Mouse (Mus musculus) left cerebral cortex, postnatal 36 days (tissue): ENCODE measurements around the gene Garem2. TPM values are rescaled to one million over a fixed set of nuclear protein-coding genes. Genes with fewer than 3 reads are reported as not detected.

Experiments used
- DNase-seq, 2 experiments: peaks; one replicate each; pipeline ENCODE4 v3.0.0; 2021 to 2022; ENCODE audit warnings: low spot score in 2 of 2, mixed read lengths in 1 of 2
- intact Hi-C: fragments of 180-260 bp; cut with DNase I; formaldehyde crosslinking; loops from one replicate; pipeline ENCODE4 v1.15.1; 2025
- total RNA-seq, 2 experiments: library from RNA; stranded (reverse); gene quantifications; 2 replicates each; pipeline ENCODE4 v1.2.3; 2021

The Garem2 gene
- total RNA-seq, 2 experiments from 2014 or later, result 12.0 to 13.0 TPM

DNA sequence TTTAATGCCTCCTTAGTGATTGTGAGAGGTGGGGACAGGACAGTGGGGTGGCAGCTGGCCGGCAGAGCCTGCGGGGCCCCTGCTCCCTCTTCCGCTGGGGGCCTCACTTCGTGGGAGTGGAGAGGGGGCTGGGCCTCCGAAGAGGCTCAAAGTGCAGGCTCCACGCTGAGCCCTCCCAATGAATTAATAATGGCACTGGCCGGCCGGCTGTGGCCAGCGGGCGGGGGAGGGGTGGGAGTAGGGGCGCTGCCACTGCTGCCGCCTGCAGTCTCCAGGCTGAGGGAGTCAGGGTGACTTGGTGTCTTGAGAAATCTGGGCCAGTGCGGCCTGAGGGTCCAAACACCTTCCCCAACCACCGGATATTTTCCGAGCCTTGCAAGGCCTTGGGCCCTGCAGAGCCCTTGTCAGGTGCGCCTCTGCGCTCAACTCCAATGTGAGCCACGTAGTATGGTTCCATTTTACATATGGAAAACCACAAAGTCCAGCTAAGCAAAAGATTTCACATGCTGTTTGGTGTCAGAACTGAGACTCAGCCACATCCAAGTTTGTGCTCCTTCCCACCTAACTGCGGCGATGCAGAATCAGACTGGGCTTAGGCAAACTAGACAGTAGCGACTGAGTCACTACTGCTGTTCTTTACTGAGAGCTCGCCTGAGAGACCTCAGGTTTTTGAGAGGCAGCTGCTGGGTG, 5.6 kb downstream of the Garem2 start:
- DNase-seq, result no peak
- intact Hi-C loops, result loop anchor here (10.0 kb wide), 1 partner anchor 286 kb away; no protein-coding TSS in a partner anchor

DNA sequence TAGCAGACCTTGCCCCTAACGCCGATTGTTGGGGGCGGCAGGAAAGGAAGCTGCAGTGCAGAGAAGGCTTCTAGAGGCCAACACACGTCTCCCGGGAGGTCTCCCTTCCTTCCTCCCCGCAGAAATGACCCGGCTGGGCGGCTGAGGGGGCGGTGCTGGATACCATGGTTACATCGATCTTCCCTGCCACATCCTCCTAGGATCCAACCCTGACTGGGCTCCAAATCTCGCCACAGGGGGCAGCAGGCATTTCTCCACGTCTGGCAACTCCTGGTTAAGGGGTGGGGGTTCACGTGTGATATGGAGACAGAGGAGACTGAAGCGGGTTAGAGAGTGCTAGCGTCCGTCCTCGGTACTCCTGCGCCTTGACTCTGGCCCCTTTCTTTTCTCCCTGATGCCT, 6.2 kb downstream of the Garem2 start:
- no peak for DNase-seq
- intact Hi-C loops, result loop anchor here (10.0 kb wide), 1 partner anchor 286 kb away; no protein-coding TSS in a partner anchor

DNA sequence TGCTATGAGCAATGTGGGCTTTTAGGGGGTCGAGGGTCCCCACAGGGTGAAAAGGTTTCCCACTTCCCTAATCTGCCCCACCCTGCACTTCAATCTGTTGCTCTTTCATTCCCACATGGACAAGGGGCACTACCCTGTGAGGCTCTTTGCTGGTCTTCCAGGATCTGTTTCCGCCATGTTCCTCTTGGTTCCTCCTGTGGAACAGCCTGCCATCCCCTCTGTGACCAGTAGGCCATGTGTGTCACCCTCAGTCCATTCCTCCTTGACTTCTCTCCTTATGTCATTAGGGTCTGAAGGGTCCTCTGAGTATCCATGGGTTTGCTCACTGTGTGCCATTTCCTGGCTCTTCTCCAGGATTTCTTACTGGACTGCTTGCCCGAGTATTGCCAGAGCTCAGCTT, 6.8 kb downstream of the Garem2 start:
- DNase-seq, result no peak
- intact Hi-C loops, result loop anchor here (10.0 kb wide), 1 partner anchor 287 kb away; no protein-coding TSS in a partner anchor

DNA sequence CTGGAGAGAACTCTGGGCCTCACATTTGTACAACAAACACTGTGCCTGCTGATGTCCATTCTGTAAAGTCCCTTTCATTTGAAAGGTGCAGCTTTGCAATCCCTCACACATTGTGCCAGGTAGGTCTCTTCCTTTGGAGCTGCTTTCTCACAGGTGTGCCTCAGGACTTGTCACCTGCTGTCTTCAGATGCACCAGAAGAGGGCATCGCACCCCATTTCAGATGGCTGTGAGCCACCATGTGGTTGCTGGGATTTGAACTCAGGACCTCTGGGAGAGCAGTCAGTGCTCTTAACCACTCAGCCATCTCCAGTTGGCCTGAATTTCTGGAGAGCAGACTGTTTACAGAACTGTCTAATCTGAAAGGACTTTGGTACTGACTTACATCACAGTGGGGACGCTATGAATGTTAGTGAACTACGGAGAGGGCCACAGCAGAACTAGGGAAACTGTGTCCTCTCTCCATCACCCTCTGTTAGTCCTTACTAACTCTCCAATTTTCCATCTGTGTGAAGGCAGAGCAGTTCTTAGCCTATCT, 7.6 kb downstream of the Garem2 start:
- no peak for DNase-seq
- intact Hi-C loops, result loop anchor here (10.0 kb wide), 1 partner anchor 288 kb away; no protein-coding TSS in a partner anchor

DNA sequence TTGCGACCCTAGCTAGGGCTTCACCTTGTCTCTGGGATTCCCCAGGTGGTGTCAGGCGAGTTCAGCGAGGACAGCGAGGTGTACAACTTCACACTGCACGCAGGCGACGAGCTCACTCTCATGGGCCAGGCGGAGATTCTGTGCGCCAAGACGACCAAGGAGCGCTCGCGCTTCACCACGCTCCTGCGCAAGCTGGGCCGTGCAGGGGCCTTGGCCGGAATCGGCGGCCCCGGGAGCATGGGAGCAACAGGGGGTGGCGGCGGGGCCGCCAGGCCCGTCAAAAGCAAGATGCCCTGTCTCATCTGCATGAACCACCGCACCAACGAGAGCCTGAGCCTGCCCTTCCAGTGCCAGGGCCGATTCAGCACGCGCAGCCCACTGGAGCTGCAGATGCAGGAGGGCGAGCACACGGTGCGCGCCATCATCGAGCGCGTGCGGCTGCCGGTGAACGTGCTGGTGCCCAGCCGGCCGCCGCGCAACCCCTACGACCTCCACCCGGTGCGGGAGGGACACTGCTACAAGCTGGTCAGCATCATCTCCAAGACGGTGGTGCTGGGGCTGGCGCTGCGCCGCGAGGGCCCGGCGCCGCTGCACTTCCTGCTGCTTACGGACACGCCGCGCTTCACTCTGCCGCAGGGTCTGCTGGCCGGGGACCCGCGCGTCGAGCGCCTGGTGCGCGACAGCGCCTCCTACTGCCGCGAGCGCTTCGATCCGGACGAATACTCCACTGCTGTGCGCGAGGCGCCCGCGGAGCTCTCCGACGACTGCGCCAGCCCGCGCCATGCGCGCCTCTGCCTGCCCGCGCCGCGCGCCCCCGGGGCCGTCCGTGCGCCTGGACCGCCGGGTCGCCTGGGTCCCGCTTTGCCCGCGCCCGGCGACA, 9.2 kb downstream of the Garem2 start:
- peak; percentile 58 to 61 for DNase-seq
- intact Hi-C loops, result loop anchor here (10.0 kb wide), 1 partner anchor 289 kb away; no protein-coding TSS in a partner anchor

DNA sequence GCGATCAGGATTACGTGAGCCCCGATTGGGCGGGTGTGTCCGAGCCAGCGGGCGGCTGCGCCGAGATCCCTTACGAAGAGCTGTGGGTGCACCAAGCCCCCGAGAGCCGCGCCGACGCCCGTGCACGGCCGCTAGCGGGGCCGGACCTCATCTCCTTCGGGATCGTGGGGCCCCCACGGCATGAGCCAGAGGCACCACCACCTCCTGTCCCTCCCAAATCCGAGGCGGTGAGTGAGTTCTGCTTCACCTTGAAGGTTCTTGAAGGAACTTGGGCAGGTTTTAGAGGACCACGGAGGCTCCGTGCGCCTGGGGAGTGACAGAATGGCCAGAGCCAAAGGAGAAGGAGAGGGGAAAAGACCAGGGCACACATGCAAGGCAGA, 9.8 kb downstream of the Garem2 start:
- DNase-seq, result peak in 1 of 2 experiments; percentile 34
- intact Hi-C loops, result loop anchor here (10.0 kb wide), 1 partner anchor 290 kb away; no protein-coding TSS in a partner anchor

DNA sequence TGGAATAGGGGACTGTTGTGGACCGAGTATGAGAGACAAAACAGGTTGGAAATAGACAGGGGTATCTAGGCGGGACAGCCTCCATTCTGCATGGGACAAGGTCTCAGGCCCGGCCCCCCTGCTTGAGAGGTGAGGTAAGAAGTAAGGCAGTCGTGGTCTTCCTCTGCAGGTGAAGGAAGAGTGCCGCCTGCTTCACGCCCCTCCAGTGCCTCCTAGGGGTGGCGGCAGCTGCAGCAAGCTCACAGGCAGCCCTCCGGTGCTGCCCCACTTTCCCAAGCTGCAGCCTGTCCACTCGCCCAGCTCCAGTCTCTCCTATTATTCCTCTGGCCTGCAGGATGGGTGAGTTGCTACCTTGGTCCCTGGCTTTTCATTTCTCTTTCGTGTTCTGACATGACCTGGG, 10.8 kb downstream of the Garem2 start:
- DNase-seq, result no peak
- intact Hi-C loops, result loop anchor here (10.0 kb wide), 1 partner anchor 291 kb away; no protein-coding TSS in a partner anchor

DNA sequence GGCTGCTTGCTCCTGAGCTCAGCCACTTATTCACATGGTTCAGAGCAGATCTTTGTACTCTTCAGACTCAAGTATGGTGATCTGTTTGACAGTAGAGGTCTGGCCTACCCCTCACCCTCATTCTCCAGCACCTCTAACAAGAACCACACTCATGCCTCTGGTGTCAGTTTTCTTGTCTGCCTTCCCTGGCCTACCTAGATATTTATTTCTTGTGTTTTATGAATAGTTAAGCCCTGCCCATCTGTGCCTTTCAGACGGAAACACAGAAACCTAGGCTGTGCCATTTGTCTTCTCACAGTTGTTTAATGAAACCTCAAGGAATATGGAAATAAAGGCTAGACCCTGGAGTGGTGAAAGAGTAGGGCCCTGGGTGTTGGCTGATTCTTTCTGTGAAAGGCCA, 13.1 kb downstream of the Garem2 start:
- intact Hi-C loops, result loop anchor here (10.0 kb wide), 1 partner anchor 293 kb away; no protein-coding TSS in a partner anchor
- DNase-seq, result no peak

DNA sequence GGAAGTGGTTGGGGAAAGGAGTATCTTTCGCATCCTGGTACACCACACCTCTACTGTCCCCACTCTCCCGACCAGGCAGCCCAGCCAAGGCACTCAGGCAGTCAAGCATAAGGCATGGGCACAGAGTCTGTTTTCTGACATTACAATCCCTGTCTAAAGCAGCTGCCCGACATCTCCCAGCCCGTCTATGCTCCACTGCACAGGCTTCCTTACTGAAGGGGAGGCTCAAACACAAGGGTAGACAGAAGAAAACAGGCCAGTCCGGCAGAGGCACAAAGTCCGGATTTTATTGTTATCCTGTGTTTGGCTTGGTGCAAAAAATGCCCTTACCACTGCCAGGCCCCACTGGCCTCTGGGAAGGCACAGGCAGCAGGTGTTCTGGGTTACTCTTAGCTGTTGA, 14.2 kb downstream of the Garem2 start:
- DNase-seq, result no peak
- intact Hi-C loops, result loop anchor here (10.0 kb wide), 1 partner anchor 294 kb away; no protein-coding TSS in a partner anchor

DNA sequence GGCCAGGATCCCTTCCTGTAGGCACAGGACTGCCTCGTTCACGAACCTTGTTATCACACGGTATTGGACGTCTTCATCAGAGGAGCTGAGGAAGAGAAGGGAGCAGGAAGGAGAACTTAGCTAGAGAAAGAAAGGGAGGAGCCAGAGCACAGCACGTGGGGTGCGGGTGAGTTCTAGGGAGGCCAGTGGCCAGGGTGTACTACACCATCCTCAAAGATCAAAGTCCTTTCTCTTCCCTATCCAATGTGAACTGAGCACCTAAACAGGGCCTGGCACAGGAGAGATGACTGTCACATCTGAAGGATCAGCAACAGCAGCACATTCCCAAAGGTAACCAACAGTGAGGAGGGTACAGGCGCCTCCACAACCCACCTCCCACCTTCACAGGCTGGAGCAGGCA, 15.1 kb downstream of the Garem2 start:
- intact Hi-C loops, result no loop called here
- DNase-seq, result no peak

DNA sequence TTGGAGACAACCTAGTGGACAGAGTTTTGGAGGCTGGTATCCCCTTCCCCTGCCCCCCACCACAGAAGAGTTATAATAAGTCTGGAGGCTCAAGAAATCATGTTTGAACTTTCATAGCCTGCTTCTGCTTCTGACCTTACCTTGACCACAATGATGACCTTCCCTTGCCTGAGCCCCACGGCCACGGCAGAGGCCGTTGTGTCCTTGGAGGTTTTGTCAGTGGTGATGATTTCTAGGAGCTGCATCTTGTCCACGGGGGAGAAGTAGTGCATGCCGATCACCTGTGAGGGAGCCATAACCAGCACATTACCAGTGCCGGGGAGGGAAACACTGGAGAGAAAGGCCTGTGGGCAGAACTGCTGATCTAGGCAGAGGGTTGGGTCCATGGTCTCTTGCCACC, 17.5 kb downstream of the Garem2 start:
- intact Hi-C loops, result no loop called here
- DNase-seq, result no peak

DNA sequence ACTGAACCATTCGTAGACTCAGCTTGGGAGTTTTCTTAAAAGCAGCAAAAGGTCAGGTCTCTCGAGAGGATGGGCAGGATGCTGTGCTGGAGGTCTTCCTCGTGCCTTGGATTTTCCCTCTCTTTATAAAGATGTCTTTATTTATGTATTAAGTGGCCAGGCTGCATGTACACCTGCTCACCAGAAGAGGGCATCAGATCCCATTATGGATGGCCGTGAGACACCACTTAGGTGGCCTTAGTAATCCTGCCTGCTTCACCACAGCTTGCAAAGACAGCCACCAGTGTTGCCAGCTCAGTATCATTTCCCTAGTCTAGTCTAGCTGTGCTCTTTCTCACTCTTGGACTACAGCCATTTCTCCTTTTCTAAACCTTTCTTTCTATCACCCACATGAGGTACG, 20.6 kb downstream of the Garem2 start:
- DNase-seq, result no peak
- intact Hi-C loops, result no loop called here

DNA sequence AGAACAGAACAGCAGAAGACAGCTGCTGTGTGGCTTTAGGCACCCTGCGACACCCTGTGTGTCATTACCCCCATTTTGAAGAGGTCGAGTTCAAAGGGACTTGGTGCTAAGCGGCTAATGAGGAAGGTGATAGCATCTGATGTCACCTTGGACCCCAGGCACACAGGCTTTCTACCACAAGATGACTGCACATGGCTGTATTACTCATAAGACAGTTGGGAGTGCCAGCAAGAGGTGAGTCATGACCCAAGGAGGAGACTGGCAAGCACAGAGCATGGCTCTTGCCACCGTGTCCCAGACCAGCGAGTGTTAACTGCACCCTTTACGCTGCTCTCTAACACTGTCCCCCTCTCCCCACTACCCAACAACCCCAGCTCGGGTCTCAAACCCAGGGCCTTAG, 21.8 kb downstream of the Garem2 start:
- no peak for DNase-seq
- intact Hi-C loops, result no loop called here

DNA sequence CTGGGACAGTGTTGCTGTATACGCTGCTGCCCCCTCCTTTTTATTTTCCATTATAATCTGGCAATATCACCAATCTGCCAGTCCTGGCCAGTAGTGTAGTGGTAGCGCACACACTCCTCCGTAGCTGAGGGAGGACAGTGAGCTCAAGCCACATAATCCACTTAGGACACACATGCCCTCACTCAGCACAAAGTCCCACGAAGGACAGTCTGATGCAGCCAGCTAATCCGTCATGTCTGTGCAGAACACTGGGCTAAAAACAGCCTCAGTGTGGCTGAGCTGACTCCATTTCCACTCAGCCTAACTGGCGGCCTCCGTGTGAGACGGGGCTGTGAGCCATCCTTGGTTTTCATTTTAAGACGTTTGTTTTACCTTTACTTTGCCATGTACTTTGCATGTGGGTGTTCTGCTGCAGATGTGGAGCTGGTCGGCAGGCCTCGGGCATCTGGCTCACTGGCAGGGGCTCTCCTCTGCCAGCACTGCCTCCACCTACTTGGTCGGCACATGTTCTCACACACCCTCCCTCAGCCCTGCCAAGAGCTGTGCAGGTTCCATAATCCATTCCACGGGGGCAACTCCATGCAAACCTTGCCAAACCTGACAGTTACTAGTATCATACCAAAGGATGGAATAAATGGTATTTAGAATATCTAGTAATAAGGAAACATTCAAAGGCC, 23.1 kb downstream of the Garem2 start:
- DNase-seq, result peak in 1 of 2 experiments; percentile 20
- intact Hi-C loops, result no loop called here

DNA sequence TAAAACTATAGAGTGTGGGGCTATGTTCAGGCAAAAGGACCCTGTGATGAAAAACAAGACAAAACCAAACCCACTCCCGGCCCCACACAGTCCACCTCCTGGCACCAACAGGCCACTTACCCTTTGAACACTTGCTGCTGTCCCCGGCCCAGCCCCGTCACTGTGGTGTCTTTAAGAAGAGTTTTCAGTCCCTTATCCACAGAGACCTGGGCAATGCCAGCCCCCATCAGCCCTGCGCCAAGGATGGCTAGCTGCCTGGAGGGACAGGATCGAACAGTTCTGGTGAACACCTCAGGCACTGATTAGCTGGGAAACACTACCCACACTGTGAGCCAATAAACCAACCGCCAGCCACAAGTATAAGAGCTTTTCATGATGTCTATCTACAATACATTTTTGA, 23.7 kb downstream of the Garem2 start:
- DNase-seq, result no peak
- intact Hi-C loops, result no loop called here

DNA sequence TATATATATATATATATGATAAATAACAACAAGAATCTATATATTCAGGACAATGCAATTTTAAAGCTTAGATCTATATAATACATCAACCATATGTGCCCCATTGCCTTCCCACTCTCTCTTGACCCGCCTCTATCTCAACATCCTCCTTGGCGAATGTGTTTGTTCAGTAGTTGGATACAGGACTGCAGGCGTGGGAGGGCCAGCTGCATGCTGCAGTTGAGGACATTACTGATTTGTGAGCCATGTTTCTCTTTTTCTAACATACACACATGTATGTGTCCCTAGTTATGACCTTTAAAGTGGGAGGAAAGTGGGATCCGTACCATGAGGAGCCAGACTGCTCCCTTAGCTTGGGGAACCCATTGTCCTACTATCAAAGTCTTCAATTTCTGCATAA, 26.3 kb downstream of the Garem2 start:
- DNase-seq, result no peak
- intact Hi-C loops, result no loop called here

DNA sequence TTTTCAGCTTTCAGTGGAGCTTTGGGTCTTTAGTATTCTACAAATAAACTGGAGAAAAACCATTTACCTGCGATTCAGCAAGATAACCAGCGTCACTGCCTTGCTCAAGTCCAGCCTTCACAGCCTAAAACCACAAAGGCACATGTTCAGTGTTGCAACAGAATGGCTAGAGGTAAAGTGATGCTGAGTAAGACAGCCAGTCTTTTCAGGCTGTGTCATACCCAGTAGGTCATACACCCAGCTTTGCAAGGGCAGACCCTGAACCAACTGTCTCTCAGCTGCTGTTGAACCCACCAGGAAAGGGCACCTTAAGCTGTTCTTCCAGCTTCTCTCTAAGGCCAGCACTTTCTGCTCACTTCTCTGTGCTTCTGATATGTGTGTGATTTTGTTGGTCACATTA, 27.2 kb downstream of the Garem2 start:
- intact Hi-C loops, result no loop called here
- no peak for DNase-seq

DNA sequence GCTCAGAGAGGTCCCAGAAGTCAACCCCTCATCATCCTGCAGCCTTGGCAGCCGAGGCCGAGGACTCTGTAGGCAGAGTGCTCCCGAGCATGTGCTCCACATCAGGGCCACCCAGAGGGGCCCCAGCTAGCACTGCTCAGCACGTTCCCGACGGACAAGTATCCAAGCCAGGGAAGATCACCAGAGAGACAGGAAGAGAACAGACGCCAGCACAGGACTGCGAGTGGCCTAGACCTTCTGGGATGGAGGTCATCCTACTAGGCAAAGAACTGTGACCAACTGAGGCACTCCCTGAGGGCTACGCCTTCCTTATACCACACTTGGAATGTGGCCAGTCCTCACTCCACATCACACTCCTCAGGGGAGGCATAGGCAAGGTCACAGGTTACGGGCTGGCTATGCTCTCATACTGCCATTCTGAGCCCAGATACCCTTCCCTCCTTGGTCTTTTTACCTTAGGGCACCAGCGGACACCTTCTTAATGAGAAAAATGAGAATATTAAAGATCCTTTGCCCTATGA, 30.8 kb downstream of the Garem2 start:
- intact Hi-C loops, result no loop called here
- no peak for DNase-seq

DNA sequence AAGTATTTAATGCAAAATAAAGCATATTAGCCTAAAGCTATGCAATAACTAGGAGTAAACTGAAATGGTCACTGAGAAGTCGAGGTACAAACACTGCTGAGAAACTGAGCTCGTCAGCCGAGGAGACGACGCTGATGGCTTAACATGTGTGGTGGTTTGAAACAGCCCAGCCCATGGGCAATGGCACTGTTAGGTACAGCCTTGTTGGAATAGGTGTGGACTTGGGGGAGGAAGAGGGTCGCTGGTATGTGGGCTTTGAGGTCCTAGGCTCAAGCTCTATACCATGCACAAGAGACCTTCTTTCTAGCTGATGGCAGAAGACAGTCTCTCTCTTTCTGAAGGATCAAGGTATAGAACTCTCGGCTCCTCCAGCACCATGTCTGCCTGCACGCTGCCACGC, 32.3 kb downstream of the Garem2 start:
- intact Hi-C loops, result no loop called here

DNA sequence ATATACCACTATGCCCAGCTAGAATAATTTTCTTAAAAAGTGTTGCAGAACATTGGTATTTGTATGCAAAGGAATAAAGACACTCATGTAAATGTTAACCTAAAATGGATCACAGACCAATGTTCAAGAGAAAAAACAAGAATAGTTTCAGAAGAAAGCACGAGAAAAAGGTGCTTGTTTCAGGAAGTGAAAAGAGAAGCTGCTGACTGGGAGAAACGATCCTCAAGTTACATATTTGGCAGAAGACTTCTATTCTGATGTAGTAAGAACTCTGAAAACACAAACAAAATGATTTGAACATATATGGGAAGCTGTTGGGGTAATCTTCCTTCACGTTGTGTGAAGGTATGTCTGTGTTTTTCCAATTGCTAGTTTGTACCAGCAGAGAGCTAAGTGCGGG, 33.2 kb downstream of the Garem2 start:
- intact Hi-C loops, result no loop called here
- DNase-seq, result no peak

More for the DNA sequence above, 32.3 kb downstream of the Garem2 start:
- DNase-seq, result no peak
